Mouse (Mus musculus): ENCODE results near the gene Gm12216.

DNA sequence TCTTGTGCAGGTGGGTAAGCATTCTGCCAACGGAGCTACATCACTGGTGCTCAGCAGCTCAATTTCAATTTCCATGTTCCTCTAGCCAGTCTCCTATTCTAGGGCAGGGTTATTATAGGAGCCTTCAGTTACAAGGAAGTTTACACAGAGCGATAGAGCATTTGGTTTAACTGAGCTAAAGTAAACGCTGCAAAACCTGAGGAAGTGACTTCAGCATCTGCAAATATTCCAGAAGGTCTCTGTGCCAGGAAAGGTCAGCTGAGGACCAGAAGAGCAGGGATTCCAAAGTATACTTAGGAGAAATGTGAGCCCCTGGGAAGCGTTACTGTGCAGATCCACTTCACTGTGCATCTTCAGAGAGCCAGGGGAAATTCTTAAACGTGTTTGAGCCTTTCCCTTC is 5.4 kb downstream of the Gm12216 start:
- no peak for TF ChIP-seq CTCF (IDR thresholded peaks at IDR 0.05; ENCODE audit: low read depth, low read length)
- TF ChIP-seq EP300 (IDR thresholded peaks at IDR 0.05; ENCODE audit: insufficient read depth, low read depth, low read length), result no peak
- TF ChIP-seq POLR2A (IDR thresholded peaks at IDR 0.05; ENCODE audit: insufficient read depth, low read length), result no peak
